Mouse (Mus musculus): ENCODE results near the gene Grip1. TPM values are rescaled to one million over a fixed set of nuclear protein-coding genes. Genes with fewer than 3 reads are reported as not detected.

Gene Grip1
- polyA plus RNA-seq, 1 experiment from 2014 or later = 5.4 TPM

DNA sequence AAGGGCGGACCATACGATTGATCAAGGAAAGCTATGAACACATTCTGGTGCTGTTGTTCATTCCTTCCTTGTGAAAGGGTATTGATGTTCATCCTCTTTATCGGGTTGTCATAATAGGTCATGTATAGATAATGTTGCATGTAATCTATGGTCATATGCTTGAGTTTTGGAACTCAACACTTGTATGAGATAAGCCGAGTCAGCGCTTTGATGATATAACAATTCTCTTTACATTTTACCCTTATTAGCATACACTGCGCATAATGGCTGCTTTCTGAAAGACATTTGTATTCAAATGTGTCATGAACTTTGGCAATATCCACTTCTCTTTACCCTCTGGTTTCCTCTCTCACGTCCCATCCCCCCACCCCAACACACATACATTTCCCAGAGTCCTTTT lies 111.2 kb downstream of the Grip1 start:
- 95% methylated on average over 7 of the region's 7 CpGs for WGBS
- H3K27me3 ChIP-seq (ENCODE audit: control insufficient read depth, insufficient read depth, low read length) = no peaks in the 10 kb centered on the region
- H3K4me1 ChIP-seq (ENCODE audit: control insufficient read depth, insufficient read depth, low read length) = no peaks in the 10 kb centered on the region
- no peak overlapping the region for H3K4me2 ChIP-seq (replicated peaks; ENCODE audit: low read depth, low read length)
- H3K4me3 ChIP-seq (ENCODE audit: low read length) = no peak overlapping the region
- no peaks in the 10 kb centered on the region for H3K9me3 ChIP-seq (ENCODE audit: control insufficient read depth, low read length)
- H3K36me3 ChIP-seq (ENCODE audit: control insufficient read depth, insufficient read depth, low read length) = no peaks in the 10 kb centered on the region
- no peak overlapping the region for H3K9ac ChIP-seq (ENCODE audit: low read depth, low read length)
- ATAC-seq (ENCODE audit: low FRiP score, low TSS enrichment) = no peak
- H3K27ac ChIP-seq (ENCODE audit: low read depth, low read length) = no peak overlapping the region

DNA sequence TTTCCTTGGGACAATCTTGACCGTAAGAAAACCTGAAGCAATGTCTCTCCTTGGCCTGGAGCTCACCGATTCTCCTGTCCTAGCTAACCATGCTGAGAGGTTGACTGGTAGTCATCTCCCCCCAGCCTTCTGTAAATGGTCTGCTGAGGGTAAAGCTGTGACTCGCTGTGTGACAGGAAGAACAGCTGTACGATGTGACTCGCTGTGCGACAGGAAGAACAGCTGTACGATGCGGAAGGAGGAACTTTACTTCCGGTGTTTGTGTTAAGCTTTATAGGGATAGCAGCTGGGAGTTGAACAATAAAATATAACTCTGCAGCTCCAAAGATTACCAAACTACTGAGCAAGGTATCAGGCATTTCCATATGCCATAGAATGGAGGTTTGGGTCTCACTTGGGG lies 119.5 kb downstream of the Grip1 start:
- Histone ChIP-seq H3K4me2 (replicated peaks; ENCODE audit: low read depth, low read length) (no peak overlapping the region), H3K4me1 (ENCODE audit: control insufficient read depth, insufficient read depth, low read length) (no peaks in the 10 kb centered on the region), H3K9me3 (ENCODE audit: control insufficient read depth, low read length) (no peaks in the 10 kb centered on the region), H3K9ac (ENCODE audit: low read depth, low read length) (no peak overlapping the region), H3K27ac (ENCODE audit: low read depth, low read length) (no peak overlapping the region), H3K36me3 (ENCODE audit: control insufficient read depth, insufficient read depth, low read length) (no peaks in the 10 kb centered on the region), H3K4me3 (ENCODE audit: low read length) (no peak overlapping the region), H3K27me3 (ENCODE audit: control insufficient read depth, insufficient read depth, low read length) (no peaks in the 10 kb centered on the region)
- 65% methylated on average over 9 of the region's 9 CpGs for WGBS
- no peak for ATAC-seq (ENCODE audit: low FRiP score, low TSS enrichment)

DNA sequence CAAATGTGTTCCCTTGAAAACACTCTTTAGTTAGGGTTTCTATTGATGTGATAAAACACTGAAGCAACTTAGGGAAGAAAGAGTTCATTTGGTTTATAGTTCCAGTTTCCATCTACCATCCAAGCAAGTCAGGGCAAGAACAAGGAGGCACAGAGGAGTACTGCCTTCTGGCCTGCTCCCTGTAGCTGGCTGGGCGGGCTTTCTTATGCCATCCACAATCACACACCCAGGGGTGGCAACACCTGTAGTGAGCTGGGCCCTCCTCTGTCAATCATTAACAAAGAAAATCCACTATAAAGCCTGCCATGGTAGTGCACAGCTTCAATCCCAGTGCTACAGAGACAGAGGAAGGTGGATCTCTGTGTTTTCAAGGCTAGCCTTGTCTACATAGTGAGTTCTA lies 122.2 kb downstream of the Grip1 start:
- no peak overlapping the region for H3K27ac ChIP-seq (ENCODE audit: low read depth, low read length)
- ATAC-seq (ENCODE audit: low FRiP score, low TSS enrichment) = no peak
- WGBS = 88% methylated on average over 1 of the region's 1 CpGs
- no peaks in the 10 kb centered on the region for H3K27me3 ChIP-seq (ENCODE audit: control insufficient read depth, insufficient read depth, low read length)
- H3K4me2 ChIP-seq (replicated peaks; ENCODE audit: low read depth, low read length) = no peak overlapping the region
- H3K9me3 ChIP-seq (ENCODE audit: control insufficient read depth, low read length) = no peaks in the 10 kb centered on the region
- no peaks in the 10 kb centered on the region for H3K36me3 ChIP-seq (ENCODE audit: control insufficient read depth, insufficient read depth, low read length)
- H3K4me3 ChIP-seq (ENCODE audit: low read length) = no peak overlapping the region
- H3K9ac ChIP-seq (ENCODE audit: low read depth, low read length) = no peak overlapping the region
- no peaks in the 10 kb centered on the region for H3K4me1 ChIP-seq (ENCODE audit: control insufficient read depth, insufficient read depth, low read length)

DNA sequence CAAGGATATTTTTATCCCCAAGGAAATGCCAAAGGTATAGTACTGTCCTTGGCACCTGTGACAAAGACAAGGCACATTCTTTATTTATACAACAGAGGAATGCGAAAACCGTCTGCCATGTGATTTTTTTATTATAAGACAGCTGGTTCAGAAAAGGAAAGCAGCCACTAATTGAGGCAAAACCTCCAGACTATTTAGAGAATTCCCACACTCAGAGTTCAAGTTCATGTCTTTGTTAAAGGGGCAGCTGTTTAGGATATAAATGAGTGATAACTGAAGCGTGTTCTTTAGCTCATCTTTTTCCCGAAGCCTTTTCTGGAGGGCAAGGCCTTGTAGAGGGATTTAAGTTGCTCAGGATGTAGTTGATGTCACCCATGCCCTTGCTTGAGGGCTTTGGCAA lies 126.4 kb downstream of the Grip1 start:
- Histone ChIP-seq H3K27me3 (ENCODE audit: control insufficient read depth, insufficient read depth, low read length) (no peaks in the 10 kb centered on the region), H3K9ac (ENCODE audit: low read depth, low read length) (no peak overlapping the region), H3K36me3 (ENCODE audit: control insufficient read depth, insufficient read depth, low read length) (no peaks in the 10 kb centered on the region), H3K4me1 (ENCODE audit: control insufficient read depth, insufficient read depth, low read length) (0 out of 2 replicates have a peak, but pooled peaks cover 1% of the 10 kb centered on the region), H3K27ac (ENCODE audit: low read depth, low read length) (no peak overlapping the region), H3K4me2 (replicated peaks; ENCODE audit: low read depth, low read length) (no peak overlapping the region), H3K4me3 (ENCODE audit: low read length) (no peak overlapping the region), H3K9me3 (ENCODE audit: control insufficient read depth, low read length) (no peaks in the 10 kb centered on the region)
- whole genome bisulfite sequencing = 64% methylated on average over 4 of the region's 4 CpGs
- no peak for ATAC-seq (ENCODE audit: low FRiP score, low TSS enrichment)

DNA sequence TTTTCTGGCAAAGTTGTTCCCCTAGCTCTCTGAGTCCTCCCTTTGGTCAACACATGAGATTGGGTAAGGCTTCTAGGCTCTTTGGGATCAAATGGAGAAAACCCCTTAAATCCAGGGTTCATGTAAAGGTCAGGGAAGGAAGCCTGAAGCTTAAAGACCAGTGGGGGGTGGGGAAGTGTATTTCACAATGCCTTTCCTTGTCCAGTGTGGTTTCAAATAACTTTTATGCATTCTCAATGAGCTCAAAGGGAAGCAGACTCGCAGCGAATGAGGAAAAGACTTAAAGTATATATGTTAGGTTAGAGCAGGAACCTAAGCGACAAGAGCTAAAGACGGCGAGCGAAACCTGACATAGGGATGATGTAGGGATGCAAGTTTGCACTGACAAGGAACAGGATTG lies 131.0 kb downstream of the Grip1 start:
- ATAC-seq (ENCODE audit: low FRiP score, low TSS enrichment) = no peak

DNA sequence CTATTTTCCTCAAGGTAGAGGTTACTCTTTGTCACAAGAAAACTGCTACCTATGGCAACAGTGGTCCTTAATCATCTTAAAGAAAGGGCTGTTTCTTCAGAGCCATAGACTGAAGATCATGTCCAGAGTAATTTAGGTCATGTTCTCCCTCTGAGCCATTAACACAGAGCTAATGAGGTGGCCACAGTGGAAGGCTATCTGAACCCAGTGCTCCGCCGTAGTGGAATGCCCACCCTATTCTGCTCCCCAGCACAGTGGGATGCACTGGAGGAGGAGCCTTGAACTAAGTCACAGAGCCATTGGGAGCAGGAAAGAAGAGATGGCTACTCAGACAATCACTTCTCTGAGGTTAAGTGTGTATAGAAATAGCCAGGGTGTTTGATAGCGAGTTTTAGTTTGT lies 133.3 kb downstream of the Grip1 start:
- H3K9me3 ChIP-seq (ENCODE audit: control insufficient read depth, low read length) = no peaks in the 10 kb centered on the region
- 80% methylated on average over 3 of the region's 3 CpGs for WGBS
- H3K4me2 ChIP-seq (replicated peaks; ENCODE audit: low read depth, low read length) = no peak overlapping the region
- H3K36me3 ChIP-seq (ENCODE audit: control insufficient read depth, insufficient read depth, low read length) = no peaks in the 10 kb centered on the region
- no peak overlapping the region for H3K27ac ChIP-seq (ENCODE audit: low read depth, low read length)
- H3K4me3 ChIP-seq (ENCODE audit: low read length) = no peak overlapping the region
- no peaks in the 10 kb centered on the region for H3K27me3 ChIP-seq (ENCODE audit: control insufficient read depth, insufficient read depth, low read length)
- 0 out of 2 replicates have a peak, but pooled peaks cover 4% of the 10 kb centered on the region for H3K4me1 ChIP-seq (ENCODE audit: control insufficient read depth, insufficient read depth, low read length)
- H3K9ac ChIP-seq (ENCODE audit: low read depth, low read length) = no peak overlapping the region
- no peak for ATAC-seq (ENCODE audit: low FRiP score, low TSS enrichment)

More for the DNA sequence above, 131.0 kb downstream of the Grip1 start:
- Histone ChIP-seq H3K4me2 (replicated peaks; ENCODE audit: low read depth, low read length) (no peak overlapping the region), H3K4me1 (ENCODE audit: control insufficient read depth, insufficient read depth, low read length) (0 out of 2 replicates have a peak, but pooled peaks cover 4% of the 10 kb centered on the region), H3K9me3 (ENCODE audit: control insufficient read depth, low read length) (no peaks in the 10 kb centered on the region), H3K4me3 (ENCODE audit: low read length) (no peak overlapping the region), H3K36me3 (ENCODE audit: control insufficient read depth, insufficient read depth, low read length) (no peaks in the 10 kb centered on the region), H3K9ac (ENCODE audit: low read depth, low read length) (no peak overlapping the region), H3K27me3 (ENCODE audit: control insufficient read depth, insufficient read depth, low read length) (no peaks in the 10 kb centered on the region), H3K27ac (ENCODE audit: low read depth, low read length) (no peak overlapping the region; the same call in 1 of the 2 replicates)
- 60% methylated on average over 6 of the region's 6 CpGs for WGBS

DNA sequence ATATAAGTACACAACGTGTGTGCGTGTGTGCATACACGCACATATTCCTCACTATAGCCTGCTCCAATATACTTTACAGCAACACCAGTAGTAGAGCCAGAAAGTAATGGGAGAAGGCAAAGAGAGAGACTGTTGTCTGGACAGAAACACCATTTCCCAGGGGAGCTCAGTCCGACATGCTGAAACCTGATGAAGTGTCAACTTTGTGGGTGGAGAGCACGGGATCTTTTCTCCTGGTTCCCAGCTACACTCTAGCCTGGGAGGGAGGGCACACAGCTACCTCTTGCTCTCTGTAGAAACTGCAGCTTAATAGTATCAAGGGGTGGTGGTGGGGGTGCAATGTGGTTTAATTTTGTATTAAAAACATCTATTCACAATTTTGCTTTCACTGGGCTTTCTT lies 143.2 kb downstream of the Grip1 start:
- H3K4me3 ChIP-seq (ENCODE audit: low read length) = no peak overlapping the region
- no peak for ATAC-seq (ENCODE audit: low FRiP score, low TSS enrichment)
- 51% methylated on average over 5 of the region's 5 CpGs for WGBS
- no peaks in the 10 kb centered on the region for H3K36me3 ChIP-seq (ENCODE audit: control insufficient read depth, insufficient read depth, low read length)
- no peaks in the 10 kb centered on the region for H3K9me3 ChIP-seq (ENCODE audit: control insufficient read depth, low read length)
- no peaks in the 10 kb centered on the region for H3K4me1 ChIP-seq (ENCODE audit: control insufficient read depth, insufficient read depth, low read length)
- no peak overlapping the region for H3K9ac ChIP-seq (ENCODE audit: low read depth, low read length)
- H3K4me2 ChIP-seq (replicated peaks; ENCODE audit: low read depth, low read length) = no peak overlapping the region
- H3K27me3 ChIP-seq (ENCODE audit: control insufficient read depth, insufficient read depth, low read length) = no peaks in the 10 kb centered on the region
- H3K27ac ChIP-seq (ENCODE audit: low read depth, low read length) = no peak overlapping the region

DNA sequence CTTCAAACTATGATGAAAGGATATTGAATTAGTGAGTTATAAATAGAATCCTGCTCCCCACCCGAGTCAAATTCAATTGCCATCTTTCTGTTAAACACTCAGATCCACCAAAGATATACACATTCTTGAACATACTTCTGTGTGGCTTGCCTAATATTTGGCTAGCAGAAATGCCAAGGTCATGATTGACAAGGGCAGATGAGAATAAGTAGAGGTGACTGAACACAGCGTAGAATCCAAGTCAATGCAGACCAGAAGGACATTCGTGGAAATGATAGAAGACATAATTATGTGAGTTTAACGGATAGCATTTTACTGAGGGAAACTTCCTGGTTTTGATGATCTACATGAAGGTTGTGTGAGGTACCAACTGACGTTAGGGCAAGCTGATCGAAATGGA lies 153.9 kb downstream of the Grip1 start:
- no peak overlapping the region for H3K4me3 ChIP-seq (ENCODE audit: low read length)
- no peak overlapping the region for H3K4me2 ChIP-seq (replicated peaks; ENCODE audit: low read depth, low read length)
- H3K4me1 ChIP-seq (ENCODE audit: control insufficient read depth, insufficient read depth, low read length) = no peaks in the 10 kb centered on the region
- no peak overlapping the region for H3K9ac ChIP-seq (ENCODE audit: low read depth, low read length)
- H3K9me3 ChIP-seq (ENCODE audit: control insufficient read depth, low read length) = no peaks in the 10 kb centered on the region
- 85% methylated on average over 6 of the region's 6 CpGs for WGBS
- H3K27ac ChIP-seq (ENCODE audit: low read depth, low read length) = no peak overlapping the region
- ATAC-seq (ENCODE audit: low FRiP score, low TSS enrichment) = no peak
- H3K27me3 ChIP-seq (ENCODE audit: control insufficient read depth, insufficient read depth, low read length) = no peaks in the 10 kb centered on the region
- no peaks in the 10 kb centered on the region for H3K36me3 ChIP-seq (ENCODE audit: control insufficient read depth, insufficient read depth, low read length)

DNA sequence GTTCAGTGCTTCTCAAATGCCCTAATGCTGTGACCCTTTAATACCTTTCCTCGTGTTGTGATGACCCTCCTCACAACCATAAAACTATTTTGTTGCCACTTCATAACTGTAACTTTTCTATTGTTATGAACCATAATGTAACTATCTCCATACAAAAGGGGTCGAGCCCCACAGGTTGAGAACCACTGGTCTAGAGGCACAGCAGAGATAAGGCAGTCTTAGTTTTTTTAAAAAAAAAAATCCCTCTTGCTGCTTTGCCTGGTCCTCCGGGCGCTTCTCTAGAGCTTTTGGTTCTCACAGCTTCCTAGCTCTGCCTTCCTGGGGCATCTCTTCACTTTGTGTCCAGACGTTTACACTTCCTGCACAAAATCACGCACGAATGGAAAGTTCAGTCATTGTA lies 155.4 kb downstream of the Grip1 start:
- no peaks in the 10 kb centered on the region for H3K27me3 ChIP-seq (ENCODE audit: control insufficient read depth, insufficient read depth, low read length)
- no peak overlapping the region for H3K9ac ChIP-seq (ENCODE audit: low read depth, low read length)
- 82% methylated on average over 7 of the region's 7 CpGs for WGBS
- ATAC-seq (ENCODE audit: low FRiP score, low TSS enrichment) = no peak
- H3K4me1 ChIP-seq (ENCODE audit: control insufficient read depth, insufficient read depth, low read length) = no peaks in the 10 kb centered on the region
- H3K4me3 ChIP-seq (ENCODE audit: low read length) = no peak overlapping the region
- no peaks in the 10 kb centered on the region for H3K36me3 ChIP-seq (ENCODE audit: control insufficient read depth, insufficient read depth, low read length)
- H3K9me3 ChIP-seq (ENCODE audit: control insufficient read depth, low read length) = no peaks in the 10 kb centered on the region
- no peak overlapping the region for H3K4me2 ChIP-seq (replicated peaks; ENCODE audit: low read depth, low read length)
- no peak overlapping the region for H3K27ac ChIP-seq (ENCODE audit: low read depth, low read length)

Measured in kidney, embryonic 14.5 days (tissue).